ENCODE assay signal across 8 mouse cellular contexts in the genomic region with DNA sequence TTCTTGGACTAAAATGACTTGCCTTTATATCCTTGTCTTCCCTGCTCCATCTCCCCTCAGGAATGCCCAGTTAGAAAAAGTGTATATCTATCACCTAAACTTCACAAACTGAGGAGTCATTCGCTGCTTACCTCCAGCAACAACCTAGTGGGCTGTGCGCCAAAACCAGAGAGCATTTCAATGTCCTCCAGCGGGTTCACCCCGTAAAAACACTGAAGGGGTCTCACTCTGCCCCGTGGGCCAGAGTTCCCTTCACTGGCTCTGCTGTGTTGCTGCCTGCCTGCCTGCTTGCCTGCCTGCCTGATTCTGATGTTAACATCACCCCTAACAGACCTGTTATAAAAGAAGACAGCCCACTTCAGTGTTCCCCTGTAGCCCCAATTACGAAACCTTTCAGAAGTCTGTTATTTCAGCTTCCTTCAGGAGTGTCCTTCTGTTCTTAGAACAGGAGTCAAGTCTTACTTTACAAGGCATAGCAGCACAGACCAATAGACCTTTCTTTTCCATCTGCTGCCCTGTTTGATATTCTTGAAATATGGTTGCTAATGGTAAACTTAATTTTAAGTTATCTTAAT. TPM values are rescaled to one million over a fixed set of nuclear protein-coding genes. Genes with fewer than 3 reads are reported as not detected.
A peak's percentile ranks its signal among the peaks of the same experiment; 100 is the strongest.
DNase-seq lines count a peak whose midpoint lies in the region; ATAC-seq and TF ChIP-seq lines count a peak whose summit lies in the region.

No protein-coding gene starts in this region.

- WGBS in hindbrain, embryonic 13.5 days: 74% methylated on average over 6 of the region's 6 CpGs
- 28% methylated on average over 6 of the region's 6 CpGs for WGBS in limb, embryonic 15.5 days
- 73% methylated on average over 6 of the region's 6 CpGs for WGBS in midbrain, postnatal 0 days

- TF ChIP-seq CTCF in midbrain, postnatal 0 days (IDR thresholded peaks at IDR 0.05): no peak

- DNase-seq in adrenal gland, postnatal 10 days: peak; percentile 49
- DNase-seq in adrenal gland, adult 8-10 months: no peak
- DNase-seq in urinary bladder, postnatal 14 days (ENCODE audit: low spot score): peak; percentile 9
- no peak for DNase-seq in urinary bladder, adult 18-20 months (ENCODE audit: low spot score in 2 of 2)
- DNase-seq in midbrain, postnatal 0 days (ENCODE audit: low spot score): no peak

- H3K4me2 ChIP-seq in hindbrain, embryonic 13.5 days: peak overlapping the region; percentile 90
- H3K4me2 ChIP-seq in limb, embryonic 15.5 days: peak overlapping the region; percentile 80
- peak overlapping the region; percentile 82 for H3K4me2 ChIP-seq in midbrain, postnatal 0 days (ENCODE audit: low read depth, low read length, poor library complexity, severe bottlenecking)

- H3K9ac ChIP-seq in hindbrain, embryonic 13.5 days: peak overlapping the region; percentile 92
- peak overlapping the region; percentile 70; the same call in 1 of the 2 replicates for H3K9ac ChIP-seq in limb, embryonic 15.5 days
- H3K9ac ChIP-seq in midbrain, postnatal 0 days (replicated peaks; ENCODE audit: low read length, poor library complexity, severe bottlenecking): peak overlapping the region; percentile 71

- no peaks in the 10 kb centered on the region for H3K9me3 ChIP-seq in hindbrain, embryonic 13.5 days
- no peaks in the 10 kb centered on the region for H3K9me3 ChIP-seq in limb, embryonic 15.5 days
- no peaks in the 10 kb centered on the region for H3K9me3 ChIP-seq in midbrain, postnatal 0 days (ENCODE audit: low read length)

- ATAC-seq in hindbrain, embryonic 13.5 days (ENCODE audit: low FRiP score): no peak
- no peak for ATAC-seq in limb, embryonic 15.5 days (ENCODE audit: insufficient number of reproducible peaks, low FRiP score, low TSS enrichment, low read depth)
- no peak for ATAC-seq in midbrain, postnatal 0 days (ENCODE audit: low FRiP score)
- ATAC-seq in CD4-positive, CD25-positive, alpha-beta regulatory T cell, adult 4 months: no peak

- peak overlapping the region; percentile 84 for H3K4me3 ChIP-seq in hindbrain, embryonic 13.5 days
- peak overlapping the region; percentile 63 for H3K4me3 ChIP-seq in limb, embryonic 15.5 days
- peak overlapping the region; percentile 67 for H3K4me3 ChIP-seq in midbrain, postnatal 0 days (ENCODE audit: low read depth, low read length)

- H3K27me3 ChIP-seq in hindbrain, embryonic 13.5 days: no peaks in the 10 kb centered on the region
- no peaks in the 10 kb centered on the region for H3K27me3 ChIP-seq in limb, embryonic 15.5 days
- H3K27me3 ChIP-seq in midbrain, postnatal 0 days (ENCODE audit: insufficient read depth, low read length): no peaks in the 10 kb centered on the region

- H3K4me1 ChIP-seq in hindbrain, embryonic 13.5 days (replicated peaks): peaks cover 27% of the 10 kb centered on the region
- H3K4me1 ChIP-seq in limb, embryonic 15.5 days: peaks cover 17% of the 10 kb centered on the region
- H3K4me1 ChIP-seq in midbrain, postnatal 0 days (ENCODE audit: insufficient read depth, low read length): peaks cover 13% of the 10 kb centered on the region

- no peak overlapping the region for H3K27ac ChIP-seq in hindbrain, embryonic 13.5 days
- no peak overlapping the region for H3K27ac ChIP-seq in limb, embryonic 15.5 days
- H3K27ac ChIP-seq in midbrain, postnatal 0 days (ENCODE audit: low read depth, low read length): no peak overlapping the region

- peaks cover 10% of the 10 kb centered on the region for H3K36me3 ChIP-seq in hindbrain, embryonic 13.5 days
- peaks cover 6% of the 10 kb centered on the region for H3K36me3 ChIP-seq in limb, embryonic 15.5 days
- peaks cover 6% of the 10 kb centered on the region; the same call in 1 of the 2 replicates for H3K36me3 ChIP-seq in midbrain, postnatal 0 days (ENCODE audit: insufficient read depth, low read length)

RNA-seq across cellular contexts. Expression of gene Orc3, which starts 1.1 kb away (rescaled TPM):
- 10 to 100 TPM; 56.3 to 81.0 TPM for total RNA-seq in adrenal gland, postnatal 10 days (2021)
- total RNA-seq in adrenal gland, adult 8-10 months (2022): 10 to 100 TPM; 58.4 to 78.6 (median 70.1) TPM
- polyA plus RNA-seq in hindbrain, embryonic 13.5 days (2015; fragmentation: Nextera tagmentation; extraction: Ambion mirVana): 89.2 and 90.9 TPM in 2 replicates
- polyA plus RNA-seq in limb, embryonic 15.5 days (2015; fragmentation: Nextera tagmentation; extraction: Ambion mirVana): 73.2 and 78.8 TPM in 2 replicates
- 57.2 and 76.1 TPM in 2 replicates for total RNA-seq in midbrain, postnatal 0 days (2014; rRNA removed)
- 61.3 and 65.0 TPM in 2 replicates for polyA plus RNA-seq in midbrain, postnatal 0 days (2015; fragmentation: Nextera tagmentation; extraction: Ambion mirVana)
- 100 to 1,000 TPM; 101 to 113 TPM for polyA plus RNA-seq in CD4-positive, CD25-positive, alpha-beta regulatory T cell, adult 4 months (2017; shearing (Covaris generic))

RNA-seq across cellular contexts. Expression of gene Rars2, which starts 1.1 kb away (rescaled TPM):
- total RNA-seq in adrenal gland, postnatal 10 days (2021): 10 to 100 TPM; 41.6 to 45.8 TPM
- total RNA-seq in adrenal gland, adult 8-10 months (2022): 10 to 100 TPM; 29.7 to 38.4 (median 35.2) TPM
- polyA plus RNA-seq in hindbrain, embryonic 13.5 days (2015; fragmentation: Nextera tagmentation; extraction: Ambion mirVana): 59.3 and 60.0 TPM in 2 replicates
- polyA plus RNA-seq in limb, embryonic 15.5 days (2015; fragmentation: Nextera tagmentation; extraction: Ambion mirVana): 59.8 and 62.5 TPM in 2 replicates
- 24.1 and 26.7 TPM in 2 replicates for total RNA-seq in midbrain, postnatal 0 days (2014; rRNA removed)
- 43.0 and 44.9 TPM in 2 replicates for polyA plus RNA-seq in midbrain, postnatal 0 days (2015; fragmentation: Nextera tagmentation; extraction: Ambion mirVana)
- 10 to 100 TPM; 45.6 to 59.2 TPM for polyA plus RNA-seq in CD4-positive, CD25-positive, alpha-beta regulatory T cell, adult 4 months (2017; shearing (Covaris generic))

Comparison
In these comparisons a context has a peak if more than half of its experiments do, and no peak if none do; other contexts are left out.
1. DNase-seq: peak in adrenal gland, postnatal 10 days (single experiment) and urinary bladder, postnatal 14 days (single experiment); none in adrenal gland, adult 8-10 months (single experiment), urinary bladder, adult 18-20 months (0 of 2) and midbrain, postnatal 0 days (single experiment).
2. Peak in every context shown above with its lines, with median percentiles within 50 percentile points of each other: H3K4me2 ChIP-seq, H3K4me3 ChIP-seq and H3K9ac ChIP-seq.